Mouse (Mus musculus): ENCODE results near the gene Tsnaxip1.
"Not testable (repeated sequence)": the region's sequence is repeated elsewhere in the genome, so short reads cannot be mapped to it uniquely, and the experiment has no call there.

Tsnaxip1 gene

DNA sequence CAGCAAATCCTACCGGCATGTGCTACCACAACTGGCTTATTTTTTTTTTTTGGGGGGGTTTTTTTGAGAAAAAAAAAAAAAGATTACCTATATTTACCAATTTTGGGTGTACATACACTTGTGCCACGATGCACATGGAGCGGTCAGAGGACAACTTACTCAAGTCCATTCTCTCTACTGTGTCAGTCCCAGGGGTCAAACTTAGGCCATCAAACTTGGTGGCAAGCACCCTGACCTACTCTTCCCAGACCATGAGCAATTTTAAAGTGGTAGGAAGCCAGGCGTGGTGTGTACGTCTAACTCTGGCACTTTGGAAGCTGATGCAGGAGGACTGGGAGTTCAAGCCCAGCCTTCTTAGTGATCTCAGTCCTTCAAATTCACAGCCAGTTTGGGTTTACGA, 14.3 kb upstream of the Tsnaxip1 start:
- DNase-seq (ENCODE audit: low spot score): no peak

GRCm38 (mm10) chr8:105819659-105820058, 7.9 kb upstream of the Tsnaxip1 start:
- DNase-seq (ENCODE audit: low spot score): no peak

GRCm38 (mm10) chr8:105820925-105821324, 6.6 kb upstream of the Tsnaxip1 start:
- no peak for DNase-seq (ENCODE audit: low spot score)

- DNase-seq (ENCODE audit: low spot score): no peak
Measured at GRCm38 (mm10) chr8:105825506-105825905, 2.0 kb upstream of the Tsnaxip1 start.

DNA sequence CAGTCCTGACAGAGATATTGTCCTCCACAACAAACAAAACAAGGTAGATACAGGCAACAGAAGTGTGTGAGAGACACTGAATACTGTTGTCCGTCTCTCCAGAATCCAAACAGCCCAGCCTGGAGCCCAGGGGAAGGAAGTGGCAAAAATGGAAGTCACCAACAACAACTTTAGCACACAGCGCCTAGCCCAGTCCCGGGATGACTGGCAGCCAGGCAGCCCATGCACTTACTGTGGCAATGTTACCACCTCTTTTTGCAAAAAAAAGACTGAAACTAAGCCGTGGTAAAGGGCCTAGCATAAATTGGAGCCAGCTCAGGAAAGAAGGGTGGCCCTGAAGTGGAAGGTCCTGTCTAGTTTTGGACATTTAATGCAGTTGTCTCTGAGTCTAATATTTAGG, 1.2 kb upstream of the Tsnaxip1 start:
- DNase-seq (ENCODE audit: low spot score): no peak

- DNase-seq (ENCODE audit: low spot score): not testable (repeated sequence)
Measured at GRCm38 (mm10) chr8:105833740-105834139, 6.2 kb downstream of the Tsnaxip1 start.

GRCm38 (mm10) chr8:105835318-105835717, 7.8 kb downstream of the Tsnaxip1 start:
- DNase-seq (ENCODE audit: low spot score): peak; percentile 70

- DNase-seq (ENCODE audit: low spot score): no peak
Measured at GRCm38 (mm10) chr8:105836991-105837390, 9.5 kb downstream of the Tsnaxip1 start.

- no peak for DNase-seq (ENCODE audit: low spot score)
Measured at GRCm38 (mm10) chr8:105839209-105839608, 11.7 kb downstream of the Tsnaxip1 start.

DNA sequence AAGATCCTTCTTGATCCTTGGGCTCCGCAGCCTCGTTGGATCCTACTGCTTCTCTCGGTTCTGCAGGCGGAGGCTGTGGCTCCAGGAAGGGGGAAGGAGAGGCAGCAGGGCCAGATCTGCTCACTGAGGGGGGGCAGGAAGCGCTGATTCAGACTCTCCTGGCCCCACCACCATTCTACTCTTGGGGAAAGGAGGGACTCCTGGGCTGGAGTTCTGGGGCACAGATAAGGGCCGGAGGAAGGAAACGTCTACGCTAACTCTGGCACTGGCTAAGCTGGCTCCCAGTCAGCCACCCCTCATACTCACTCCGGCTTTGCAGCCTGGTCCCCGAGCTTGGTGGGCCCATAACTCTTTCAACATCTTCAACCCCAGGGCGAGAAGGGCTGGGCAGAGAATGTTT, 19.1 kb downstream of the Tsnaxip1 start:
- DNase-seq (ENCODE audit: low spot score): no peak

DNA sequence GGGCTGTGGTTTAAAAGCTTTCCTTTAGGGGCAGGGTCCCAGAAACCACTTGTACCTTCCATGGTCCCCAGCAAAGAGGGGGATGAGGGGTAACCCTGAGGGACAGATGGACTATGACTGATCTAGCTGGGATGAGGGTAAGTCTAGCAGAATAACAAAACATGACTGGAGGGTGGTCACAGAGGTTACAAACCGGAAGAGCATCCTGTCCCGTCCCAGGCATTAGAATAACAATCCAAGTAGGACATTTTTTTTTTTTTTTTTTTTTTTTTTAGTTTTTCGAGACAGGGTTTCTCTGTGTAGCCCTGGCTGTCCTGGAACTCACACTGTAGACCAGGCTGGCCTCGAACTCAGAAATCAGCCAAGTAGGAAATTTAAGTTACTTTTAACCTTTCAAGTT, 22.5 kb downstream of the Tsnaxip1 start:
- DNase-seq (ENCODE audit: low spot score): no peak

DNA sequence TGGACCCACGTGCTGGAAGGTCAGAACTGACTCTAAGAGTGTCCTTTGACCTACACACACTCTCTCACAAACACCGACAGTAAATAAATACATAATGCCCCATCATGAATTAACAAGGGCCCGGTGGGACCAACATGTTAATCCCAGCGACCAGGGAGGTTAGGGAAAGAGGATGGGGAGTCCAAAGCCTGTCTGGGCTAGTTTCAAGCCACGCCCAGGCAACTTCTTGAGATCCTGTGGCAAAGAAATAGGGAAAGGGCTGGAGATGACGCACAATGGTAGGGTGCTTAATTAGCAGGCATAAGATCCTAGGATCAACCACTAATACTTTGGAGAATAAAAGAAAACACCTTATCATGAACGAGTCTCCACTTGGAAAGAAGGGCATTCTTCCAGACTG, 23.1 kb downstream of the Tsnaxip1 start:
- DNase-seq (ENCODE audit: low spot score): no peak

GRCm38 (mm10) chr8:105851651-105852143, 24.2 kb downstream of the Tsnaxip1 start:
- DNase-seq (ENCODE audit: low spot score): peak; percentile 91

DNA sequence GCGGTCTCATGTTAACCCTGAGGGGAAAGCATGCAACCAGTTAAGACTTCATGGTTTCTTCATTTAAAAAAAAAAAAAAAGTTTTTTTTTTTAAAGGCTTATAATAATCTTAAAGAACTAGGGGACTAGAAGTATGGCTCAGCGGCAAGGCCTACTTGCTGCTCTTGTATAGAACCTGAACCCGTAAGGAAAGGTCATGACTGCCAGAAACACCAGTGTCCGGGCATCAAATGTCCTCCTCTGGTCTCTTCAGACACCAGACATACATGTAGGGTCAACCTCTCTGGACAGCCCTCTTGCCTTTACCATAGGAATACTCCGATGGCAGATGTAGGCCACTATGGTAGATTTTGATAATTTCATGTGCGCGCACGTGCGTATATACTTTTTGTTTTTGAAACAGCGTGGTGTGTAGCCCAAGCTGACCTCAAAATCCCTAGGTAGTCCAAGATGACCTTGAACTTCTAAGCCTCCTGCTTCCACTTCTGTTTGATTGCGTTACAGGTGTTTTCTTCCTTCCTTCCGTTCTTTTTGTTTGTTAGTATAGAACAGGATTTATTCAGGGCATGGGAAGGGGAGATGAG, 24.7 kb downstream of the Tsnaxip1 start:
- peak; percentile 15 for DNase-seq (ENCODE audit: low spot score)

DNA sequence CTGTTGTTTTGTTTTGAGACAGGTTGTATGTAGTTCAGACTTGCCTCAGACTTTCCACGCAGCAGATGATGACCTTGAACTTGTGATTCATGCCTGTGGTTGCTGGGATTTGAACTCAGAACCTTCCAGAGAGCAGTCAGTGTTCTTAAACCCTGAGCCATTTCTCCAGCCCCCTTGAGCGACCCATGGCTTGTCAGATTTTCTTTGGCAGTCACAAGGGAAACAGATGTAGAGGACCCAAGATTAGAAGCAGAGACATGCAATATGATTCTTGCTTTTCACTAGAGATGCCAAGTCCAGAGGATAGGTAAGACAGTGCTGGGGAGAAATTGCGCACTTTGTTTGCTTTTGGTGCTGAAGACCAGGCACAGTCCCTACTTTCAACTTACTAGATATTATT, 25.6 kb downstream of the Tsnaxip1 start, which contains the start of gene Cenpt:
Gene Cenpt (minus strand): TSS at position 101 of the 400 bp plus-strand sequence.
- DNase-seq (ENCODE audit: low spot score): no peak

GRCm38 (mm10) chr8:105854303-105854702, 26.8 kb downstream of the Tsnaxip1 start:
- no peak for DNase-seq (ENCODE audit: low spot score)

- peak; percentile 90 for DNase-seq (ENCODE audit: low spot score)
Measured at GRCm38 (mm10) chr8:105854715-105855216, 27.2 kb downstream of the Tsnaxip1 start, which contains the start of gene Thap11. Gene Thap11 (plus strand): TSS chr8:105855132.

DNA sequence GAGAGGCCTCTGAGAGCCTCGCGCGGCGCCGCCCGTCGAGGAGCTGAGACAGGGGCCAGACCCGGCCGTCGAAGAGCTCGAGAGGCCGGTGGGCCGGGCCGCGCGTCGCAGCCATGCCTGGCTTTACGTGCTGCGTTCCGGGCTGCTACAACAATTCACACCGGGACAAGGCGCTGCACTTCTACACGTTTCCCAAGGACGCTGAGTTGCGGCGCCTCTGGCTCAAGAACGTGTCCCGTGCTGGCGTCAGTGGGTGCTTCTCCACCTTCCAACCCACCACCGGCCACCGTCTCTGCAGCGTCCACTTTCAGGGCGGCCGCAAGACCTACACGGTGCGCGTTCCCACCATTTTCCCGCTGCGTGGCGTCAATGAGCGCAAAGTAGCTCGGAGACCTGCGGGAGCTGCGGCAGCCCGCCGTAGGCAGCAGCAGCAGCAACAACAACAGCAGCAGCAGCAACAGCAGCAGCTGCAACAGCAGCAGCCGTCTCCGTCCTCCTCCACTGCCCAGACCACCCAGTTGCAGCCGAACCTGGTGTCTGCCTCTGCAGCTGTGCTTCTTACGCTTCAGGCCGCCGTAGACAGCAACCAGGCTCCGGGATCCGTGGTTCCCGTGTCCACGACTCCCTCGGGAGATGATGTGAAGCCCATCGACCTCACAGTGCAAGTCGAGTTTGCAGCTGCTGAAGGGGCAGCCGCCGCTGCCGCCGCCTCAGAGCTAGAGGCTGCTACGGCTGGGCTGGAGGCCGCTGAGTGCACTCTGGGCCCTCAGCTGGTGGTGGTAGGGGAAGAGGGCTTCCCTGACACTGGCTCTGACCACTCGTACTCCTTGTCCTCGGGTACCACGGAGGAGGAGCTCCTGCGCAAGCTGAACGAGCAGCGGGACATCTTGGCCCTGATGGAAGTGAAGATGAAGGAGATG, 28.0 kb downstream of the Tsnaxip1 start:
- peak; percentile 46 for DNase-seq (ENCODE audit: low spot score)

GRCm38 (mm10) chr8:105856168-105856835, 28.8 kb downstream of the Tsnaxip1 start:
- DNase-seq (ENCODE audit: low spot score): no peak

- no peak for DNase-seq (ENCODE audit: low spot score)
Measured at GRCm38 (mm10) chr8:105858495-105858894, 31.0 kb downstream of the Tsnaxip1 start.

DNA sequence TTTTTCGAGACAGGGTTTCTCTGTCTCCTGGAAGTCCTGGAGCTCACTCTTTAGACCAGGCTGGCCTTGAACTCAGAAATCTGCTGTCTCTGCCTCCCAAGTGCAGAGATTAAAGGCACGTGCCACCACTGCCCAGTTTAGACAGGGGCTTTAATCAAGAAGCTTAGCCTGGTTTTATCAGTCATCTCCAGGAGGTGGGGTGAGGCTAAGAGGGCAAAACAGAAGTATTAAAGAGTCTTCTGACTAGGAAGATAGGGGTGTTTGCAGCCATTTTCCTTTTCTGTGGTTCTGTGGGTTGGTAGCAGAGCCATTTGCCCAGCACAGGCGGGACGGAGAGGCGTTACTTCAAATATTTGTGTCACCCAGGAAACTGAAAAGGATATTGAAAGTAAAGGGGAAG, 31.8 kb downstream of the Tsnaxip1 start:
- DNase-seq (ENCODE audit: low spot score): no peak

Measured in layer of hippocampus, adult 11-12 months (tissue).